Mouse (Mus musculus) large intestine, adult 2 months (tissue): Measurements from ENCODE around the gene Fgfbp3. TPM values are rescaled to one million over a fixed set of nuclear protein-coding genes. Genes with fewer than 3 reads are reported as not detected.
"Not testable (repeated sequence)": the region's sequence is repeated elsewhere in the genome, so short reads cannot be mapped to it uniquely, and the experiment has no call there.

Experiments used
- DNase-seq: peaks from one replicate; pipeline ENCODE4 v3.0.0-alpha.2; 2012; ENCODE audit warnings: low read depth, low spot score
- WGBS: fragments of 180-500 bp; shearing (Covaris S2); methylation state at CpG from one replicate; pipeline ENCODE4 v1.1.7; 2018; 5-methylcytosine and 5-hydroxymethylcytosine counted together
- polyA plus RNA-seq: library from polyadenylated mRNA; depleted of rRNA; stranded (reverse); fragments of >200 nt; gene quantifications from 2 replicates; pipeline ENCODE4 v1.2.3, GENCODE M21; 2012; rRNA removed

The Fgfbp3 gene
- polyA plus RNA-seq: 0.78 and 1.2 TPM in 2 replicates

DNA sequence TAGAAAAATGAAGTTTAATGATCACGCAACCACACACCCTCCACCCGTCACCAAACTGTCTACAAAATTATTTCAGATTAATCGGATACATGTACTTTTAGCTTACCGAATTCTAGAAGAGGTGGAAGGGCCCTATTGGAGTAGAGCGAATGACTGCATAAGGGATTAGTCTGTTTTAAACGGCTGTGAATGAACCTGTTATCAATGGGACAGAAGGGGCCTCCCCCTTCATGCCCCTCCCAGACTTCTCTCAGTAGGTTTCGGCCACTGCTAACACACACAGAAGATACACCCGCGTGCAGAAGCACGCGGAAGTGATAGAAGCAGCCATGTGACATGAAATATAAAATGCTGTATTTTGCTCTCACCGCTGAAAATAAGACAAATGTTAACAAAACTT lies at the start of gene Fgfbp3:
TSS of gene Fgfbp3 (minus strand) at position 150 of the 400 bp plus-strand sequence.
- DNase-seq: no peak
- 9% methylated on average over 12 of the region's 12 CpGs for WGBS

DNA sequence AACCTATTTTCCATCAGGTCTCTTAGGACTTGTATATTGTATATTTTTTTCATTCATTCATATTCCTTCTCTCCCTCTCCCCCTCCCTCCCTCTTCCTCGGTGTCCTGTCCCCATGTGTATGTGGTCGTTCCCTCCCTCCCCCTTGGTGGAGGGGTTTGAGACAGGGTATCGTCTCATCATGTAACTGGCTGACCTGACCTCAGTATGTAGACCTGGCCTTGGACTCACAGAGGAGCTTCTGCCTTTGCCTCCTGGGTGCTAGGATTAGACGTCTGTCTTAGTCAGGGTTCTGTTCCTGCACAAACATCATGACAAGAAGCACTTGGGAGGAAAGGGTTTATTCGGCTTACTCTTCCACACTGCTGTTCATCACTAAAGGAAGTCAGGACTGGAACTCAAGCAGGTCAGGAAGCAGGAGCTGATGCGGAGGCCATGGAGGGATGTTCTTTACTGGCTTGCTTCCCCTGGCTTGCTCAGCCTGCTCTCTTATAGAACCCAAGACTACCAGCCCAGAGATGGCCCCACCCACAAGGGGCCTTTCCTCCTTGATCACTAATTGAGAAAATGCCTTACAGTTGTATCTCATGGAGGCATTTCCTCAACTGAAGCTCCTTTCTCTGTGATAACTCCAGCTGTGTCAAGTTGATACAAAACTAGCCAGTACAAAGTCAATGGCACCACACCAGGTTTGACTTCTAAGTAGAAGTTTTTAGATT lies 43.3 kb upstream of the Fgfbp3 start:
- DNase-seq: not testable (repeated sequence)
- WGBS: 87% methylated on average over 6 of the region's 6 CpGs

DNA sequence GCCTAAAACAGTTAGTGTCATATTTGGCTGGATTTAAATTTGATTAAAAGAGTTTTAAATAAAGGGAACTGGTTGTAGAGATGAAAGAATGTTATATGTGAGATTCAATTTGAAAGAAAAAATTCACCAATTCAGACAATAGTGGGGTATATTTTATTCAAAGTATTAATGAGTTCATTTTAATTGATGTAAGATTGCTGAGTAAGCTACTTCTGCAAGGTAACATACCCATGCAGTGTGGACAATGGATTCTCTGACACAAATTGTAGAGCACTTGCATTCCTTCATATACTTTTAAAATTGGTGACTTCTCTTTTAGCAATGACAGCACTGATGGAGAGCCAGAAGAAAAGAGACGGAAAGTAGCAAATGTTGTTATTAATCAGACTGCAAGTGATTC lies 41.9 kb upstream of the Fgfbp3 start:
- 98% methylated on average over 1 of the region's 1 CpGs for WGBS

DNA sequence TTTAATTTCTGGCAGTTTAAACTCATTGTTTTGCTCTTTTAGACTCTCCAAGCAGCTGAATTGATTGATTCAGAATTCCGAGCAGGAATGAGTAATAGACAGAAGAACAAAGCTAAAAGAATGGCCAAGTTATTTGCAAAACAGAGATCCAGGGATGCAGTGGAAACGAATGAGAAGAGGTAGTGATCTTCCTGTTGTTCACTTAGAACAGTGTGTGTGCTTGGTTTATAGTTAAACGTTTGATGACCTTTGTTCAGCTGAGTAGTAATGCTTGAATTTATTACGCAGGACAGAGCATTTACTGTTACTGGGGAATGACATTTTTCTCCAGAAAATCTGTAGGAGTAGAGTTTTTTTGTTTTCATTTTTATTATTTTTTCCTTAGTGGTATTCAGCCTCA lies 38.9 kb upstream of the Fgfbp3 start:
- DNase-seq: no peak
- WGBS: 41% methylated on average over 4 of the region's 4 CpGs

More for the DNA sequence above, 41.9 kb upstream of the Fgfbp3 start:
- no peak for DNase-seq

DNA sequence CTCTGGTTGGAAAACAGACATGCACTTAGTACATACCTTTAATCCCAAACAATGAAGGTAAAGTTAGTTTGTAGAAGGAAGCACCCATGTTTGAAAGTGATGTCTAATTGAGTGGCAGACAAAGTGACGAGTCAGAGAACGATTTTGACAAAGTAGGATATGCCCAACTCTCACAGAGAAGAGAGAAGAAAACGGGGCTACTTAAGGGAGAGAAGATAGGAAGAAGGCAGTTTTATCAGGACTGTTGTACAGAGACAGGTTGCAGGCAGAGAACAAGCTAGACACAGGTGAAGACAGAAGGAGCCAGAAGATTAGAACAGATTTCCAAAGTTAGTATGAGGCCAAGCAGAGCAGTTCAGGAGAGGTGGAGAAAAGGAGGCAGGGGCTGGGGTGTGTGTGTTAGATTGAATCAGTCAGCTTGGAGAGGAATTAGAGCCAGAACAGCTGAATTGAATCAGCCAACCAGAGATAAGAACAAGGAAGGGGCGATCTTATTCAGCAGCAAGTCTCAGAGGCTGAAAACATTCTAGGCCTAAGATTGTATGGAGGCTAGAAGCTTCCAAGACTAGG lies 34.3 kb upstream of the Fgfbp3 start:
- WGBS: 80% methylated on average over 4 of the region's 4 CpGs
- no peak for DNase-seq

DNA sequence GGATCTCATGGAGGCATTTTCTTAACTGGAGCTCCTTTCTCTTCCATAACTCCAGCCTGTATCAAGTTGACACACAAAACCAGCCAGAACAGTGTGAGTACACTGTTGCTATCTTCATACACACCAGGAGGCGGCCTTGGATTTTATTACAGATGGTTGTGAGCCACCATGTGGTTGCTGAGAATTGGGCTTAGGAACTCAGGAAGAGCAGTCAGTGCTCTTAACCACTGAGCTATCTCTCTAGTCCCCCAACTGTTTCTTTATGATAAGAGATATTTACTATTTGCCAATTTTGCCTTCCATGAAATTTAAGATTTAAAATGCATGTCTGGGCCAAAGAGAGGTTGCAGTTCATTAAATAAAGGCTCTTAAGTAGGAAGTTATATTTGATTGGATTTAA lies 20.6 kb upstream of the Fgfbp3 start:
- DNase-seq: no peak
- 90% methylated on average over 1 of the region's 1 CpGs for WGBS

DNA sequence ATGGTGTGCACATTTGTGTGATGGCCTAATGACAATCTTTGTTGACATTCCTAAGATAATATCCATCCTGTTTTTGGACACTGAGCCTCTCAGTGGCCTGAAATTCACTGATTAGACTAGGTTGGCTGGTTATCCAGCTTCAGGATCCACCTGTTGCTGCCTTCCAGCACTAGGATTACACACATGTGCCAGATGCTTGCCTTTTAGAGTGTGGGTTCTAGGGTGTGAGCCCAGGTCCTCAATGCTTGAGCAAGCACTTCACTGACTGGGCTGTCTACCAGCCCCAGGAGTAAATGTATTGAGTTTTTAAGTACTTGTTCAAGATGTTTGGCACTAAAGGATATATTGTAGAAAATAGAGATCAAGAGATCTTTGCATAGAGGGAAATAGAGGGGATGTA lies 18.6 kb upstream of the Fgfbp3 start:
- no peak for DNase-seq

DNA sequence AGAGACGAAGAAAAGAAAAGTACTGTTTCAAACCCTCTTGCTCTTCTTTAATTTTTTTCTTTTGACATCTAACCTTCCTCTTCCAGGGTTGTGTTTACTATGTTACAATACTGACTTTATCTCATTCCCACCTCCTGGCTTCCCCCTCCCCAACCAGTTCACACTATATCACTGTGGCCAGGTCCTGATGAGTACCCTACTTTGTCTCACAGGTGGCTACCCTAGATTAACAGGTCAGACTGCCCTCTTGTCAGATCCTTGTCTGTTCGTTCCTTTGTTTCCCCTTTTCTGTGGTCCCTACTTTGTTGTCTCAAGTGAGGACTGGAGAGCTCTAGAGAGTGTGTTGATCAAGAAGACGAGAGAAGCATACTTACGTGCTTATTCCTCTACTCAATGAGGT lies 16.9 kb upstream of the Fgfbp3 start:
- 88% methylated on average over 4 of the region's 4 CpGs for WGBS
- DNase-seq: no peak

DNA sequence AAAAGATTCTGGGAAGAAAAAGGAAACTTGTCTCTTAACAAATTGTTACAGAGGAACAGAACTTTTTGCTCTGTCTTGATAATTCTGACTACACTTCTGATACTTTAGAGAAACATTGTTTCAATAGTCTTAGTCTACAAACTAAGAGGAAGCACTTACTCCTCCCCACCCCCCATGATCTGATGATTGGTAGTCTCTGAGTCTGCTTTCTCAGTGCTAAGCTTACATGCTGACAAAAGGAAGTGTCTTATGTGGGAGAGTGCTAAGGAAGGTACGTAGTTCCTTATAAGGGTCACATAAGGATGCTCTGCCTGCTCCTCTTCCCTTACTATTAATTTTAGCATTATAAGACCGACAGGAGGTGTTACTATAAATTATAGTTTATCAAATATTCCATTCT lies 13.2 kb upstream of the Fgfbp3 start:
- DNase-seq: no peak
- WGBS: 77% methylated on average over 2 of the region's 2 CpGs

DNA sequence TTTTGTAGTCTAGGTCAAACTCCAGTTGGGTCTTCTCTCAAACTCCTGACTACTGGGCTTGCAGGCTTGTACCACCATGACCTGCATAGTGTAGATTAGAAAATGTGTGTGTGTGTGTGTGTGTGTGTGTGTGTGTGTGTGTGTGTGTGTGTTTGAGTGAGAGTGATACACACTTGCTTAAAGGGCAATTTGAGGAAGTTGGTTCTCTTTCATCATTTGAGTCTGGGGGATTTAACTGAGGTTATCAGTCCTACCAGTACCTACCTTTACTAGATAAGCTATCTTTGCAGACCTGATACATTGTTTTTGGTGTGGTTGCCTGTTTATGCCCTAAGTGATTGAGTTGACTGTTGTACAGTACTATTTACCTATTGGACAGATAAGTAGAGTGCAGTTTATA lies 12.7 kb upstream of the Fgfbp3 start:
- DNase-seq: no peak

DNA sequence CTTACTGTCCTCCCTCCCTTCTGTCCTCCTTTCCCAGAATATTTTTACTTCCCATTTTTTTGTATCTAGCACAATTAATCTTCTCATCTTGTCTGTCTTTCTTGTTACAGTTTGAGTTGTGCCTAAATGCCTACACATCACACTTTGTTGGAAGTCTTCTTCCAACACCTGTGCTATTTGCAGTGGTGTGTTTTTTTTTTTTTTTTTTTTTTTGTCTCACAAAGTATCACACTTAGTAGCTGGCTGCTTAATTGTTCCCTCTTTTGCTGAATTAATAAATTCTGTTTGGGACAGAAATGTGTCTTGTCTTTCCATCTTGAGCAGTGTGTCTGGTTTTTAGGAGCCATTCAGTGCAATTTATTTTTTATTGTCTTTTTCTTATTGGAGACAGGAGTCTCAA lies 10.4 kb upstream of the Fgfbp3 start:
- no peak for DNase-seq

DNA sequence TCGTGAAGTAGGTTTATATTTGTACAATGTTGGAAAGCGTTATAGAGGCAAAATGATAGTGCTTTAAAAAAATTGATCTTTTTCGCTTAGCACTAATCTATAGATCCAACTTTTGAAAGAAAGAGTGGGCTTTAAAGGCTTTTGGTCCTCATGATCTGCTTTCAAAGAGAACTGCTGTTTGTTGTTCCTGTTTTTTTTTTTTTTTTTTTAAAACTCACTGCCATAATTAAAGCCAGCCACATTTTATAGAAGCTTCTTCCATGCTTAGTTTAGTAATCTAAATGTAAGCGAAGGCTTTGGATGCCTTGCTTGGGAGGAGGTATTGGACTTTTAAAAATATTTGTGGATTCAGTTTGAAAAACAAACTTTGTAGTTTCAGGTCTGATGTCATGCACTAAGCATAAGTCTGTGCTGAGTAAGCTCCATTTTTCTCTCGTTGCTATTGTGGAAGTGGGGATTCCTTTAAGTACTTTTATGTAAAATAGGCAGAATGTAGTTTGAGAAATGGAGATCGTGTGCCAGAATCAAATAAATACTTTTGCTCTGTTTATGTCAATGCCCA lies 8.5 kb upstream of the Fgfbp3 start:
- no peak for DNase-seq
- WGBS: 70% methylated on average over 6 of the region's 6 CpGs

DNA sequence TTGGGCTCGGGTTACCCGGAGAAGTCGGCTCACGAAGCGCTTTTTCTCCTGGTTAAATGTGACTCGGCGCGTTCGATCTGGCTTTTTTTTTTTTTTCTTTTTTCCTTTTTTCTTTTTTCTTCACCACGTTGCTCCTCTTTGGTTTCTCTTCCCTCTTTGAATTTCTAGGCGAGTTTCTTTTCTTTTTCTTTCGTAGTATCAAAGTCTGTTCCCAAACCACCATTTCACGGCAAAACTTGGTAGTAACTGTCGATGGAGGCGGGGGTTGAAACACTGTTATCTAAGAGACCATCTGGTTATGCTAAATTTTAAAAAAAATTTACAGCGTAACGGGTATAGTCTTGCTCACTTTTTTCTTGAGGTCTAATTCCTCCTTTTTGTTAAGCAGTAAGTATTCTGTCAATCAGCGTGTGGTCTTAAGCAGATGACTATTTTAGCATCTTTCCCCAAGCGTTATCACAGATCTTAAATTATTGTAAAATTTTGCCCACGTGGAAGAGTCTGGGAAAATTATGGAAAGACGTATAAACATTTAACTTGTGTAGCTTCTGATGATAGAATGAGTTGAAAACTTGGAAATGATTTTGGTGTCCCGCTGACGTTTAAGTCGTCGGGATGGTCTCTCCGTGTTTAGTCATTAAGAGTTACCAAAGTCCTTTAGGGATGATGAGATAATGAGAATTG lies 7.3 kb upstream of the Fgfbp3 start:
- 1% methylated on average over 26 of the region's 26 CpGs for WGBS

DNA sequence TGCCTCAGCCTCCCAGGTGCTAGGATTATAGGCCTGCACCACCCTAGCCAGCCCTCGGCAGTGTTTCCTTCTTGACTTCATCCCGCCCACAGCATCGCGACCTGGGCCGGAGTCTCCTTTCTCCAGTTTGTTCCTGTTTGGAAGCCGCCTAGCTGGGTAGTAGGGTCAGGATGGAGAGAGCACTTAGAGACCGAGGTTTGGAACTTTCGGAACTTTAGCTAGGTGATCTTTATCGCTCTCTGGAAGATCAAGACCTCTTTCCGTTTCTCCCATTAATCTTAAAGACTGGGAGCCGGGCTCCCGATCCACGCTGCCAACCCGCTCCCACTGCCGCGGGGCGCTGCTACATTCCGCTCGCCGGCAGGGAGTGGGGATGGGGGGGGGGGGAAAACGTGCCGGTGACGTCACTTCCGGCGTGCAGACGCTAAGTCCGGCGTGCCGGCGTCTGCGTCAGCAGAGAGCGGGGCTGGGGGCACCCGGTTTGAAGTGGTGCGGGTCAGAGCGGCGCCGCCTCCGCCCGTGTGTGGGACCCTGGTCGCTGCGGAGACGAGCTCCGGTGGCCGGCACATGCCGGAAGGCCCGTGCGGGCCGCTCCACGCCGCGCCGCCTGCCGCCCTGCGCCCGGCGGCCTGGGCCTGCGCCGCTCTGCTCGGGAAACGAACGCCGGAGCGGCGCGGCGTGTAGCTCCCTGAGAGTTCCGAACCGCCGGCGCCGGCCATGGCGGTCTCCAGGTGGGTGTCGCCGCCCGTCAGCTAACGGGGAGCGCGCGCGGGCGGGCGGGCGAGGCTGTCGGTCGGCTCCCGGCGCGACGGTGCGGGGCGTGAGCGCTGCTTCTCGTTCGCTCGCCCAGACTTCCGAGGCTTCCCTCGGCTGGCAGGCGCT lies 6.5 kb upstream of the Fgfbp3 start, which contains the start of gene Btaf1:
TSS of gene Btaf1 (plus strand) at position 409 of the 882 bp plus-strand sequence.
- under 1% methylated on average over 95 of the region's 98 CpGs for WGBS
- DNase-seq: peak; percentile 76

More for the DNA sequence above, 7.3 kb upstream of the Fgfbp3 start:
- no peak for DNase-seq

DNA sequence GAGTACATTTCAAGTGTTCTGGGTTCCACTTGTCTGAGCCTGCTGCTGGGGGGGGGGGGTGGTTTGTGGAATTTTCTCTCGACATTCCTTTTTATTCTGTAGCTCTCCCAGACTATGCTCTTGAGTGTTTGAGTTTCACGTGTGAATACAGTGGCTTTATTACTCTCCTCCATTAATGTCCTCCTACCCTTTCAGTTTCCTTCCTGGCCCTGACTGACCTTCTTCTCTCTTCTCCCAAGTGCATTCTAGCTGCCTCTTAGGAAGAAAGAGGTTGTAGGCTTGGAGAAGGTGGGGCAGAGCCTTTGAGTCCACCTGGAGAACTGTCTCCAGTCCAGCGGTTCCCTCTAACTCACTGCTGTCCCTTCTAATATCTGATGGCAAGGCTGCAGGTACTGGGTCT lies 3.5 kb upstream of the Fgfbp3 start:
- WGBS: 73% methylated on average over 3 of the region's 3 CpGs
- DNase-seq: no peak

DNA sequence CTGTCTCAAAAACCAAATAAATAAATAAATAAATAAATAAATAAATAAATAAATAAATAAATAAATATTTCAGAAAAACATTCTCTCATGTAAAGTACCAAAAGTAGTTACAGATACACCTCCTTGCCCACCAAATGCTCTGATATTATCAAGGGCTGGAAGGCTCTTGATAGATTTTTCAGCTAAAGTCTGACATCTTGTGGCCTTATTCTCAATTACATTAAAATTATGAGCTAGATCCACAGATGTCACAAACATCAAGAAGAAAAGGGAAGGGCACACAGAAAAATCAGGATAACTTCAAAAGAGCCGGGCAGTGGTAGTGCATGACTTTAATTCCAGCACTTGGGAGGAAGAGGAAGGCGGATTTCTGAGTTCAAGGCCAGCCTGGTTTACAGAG lies 2.6 kb upstream of the Fgfbp3 start:
- WGBS: 15% methylated on average over 2 of the region's 2 CpGs
- DNase-seq: no peak

DNA sequence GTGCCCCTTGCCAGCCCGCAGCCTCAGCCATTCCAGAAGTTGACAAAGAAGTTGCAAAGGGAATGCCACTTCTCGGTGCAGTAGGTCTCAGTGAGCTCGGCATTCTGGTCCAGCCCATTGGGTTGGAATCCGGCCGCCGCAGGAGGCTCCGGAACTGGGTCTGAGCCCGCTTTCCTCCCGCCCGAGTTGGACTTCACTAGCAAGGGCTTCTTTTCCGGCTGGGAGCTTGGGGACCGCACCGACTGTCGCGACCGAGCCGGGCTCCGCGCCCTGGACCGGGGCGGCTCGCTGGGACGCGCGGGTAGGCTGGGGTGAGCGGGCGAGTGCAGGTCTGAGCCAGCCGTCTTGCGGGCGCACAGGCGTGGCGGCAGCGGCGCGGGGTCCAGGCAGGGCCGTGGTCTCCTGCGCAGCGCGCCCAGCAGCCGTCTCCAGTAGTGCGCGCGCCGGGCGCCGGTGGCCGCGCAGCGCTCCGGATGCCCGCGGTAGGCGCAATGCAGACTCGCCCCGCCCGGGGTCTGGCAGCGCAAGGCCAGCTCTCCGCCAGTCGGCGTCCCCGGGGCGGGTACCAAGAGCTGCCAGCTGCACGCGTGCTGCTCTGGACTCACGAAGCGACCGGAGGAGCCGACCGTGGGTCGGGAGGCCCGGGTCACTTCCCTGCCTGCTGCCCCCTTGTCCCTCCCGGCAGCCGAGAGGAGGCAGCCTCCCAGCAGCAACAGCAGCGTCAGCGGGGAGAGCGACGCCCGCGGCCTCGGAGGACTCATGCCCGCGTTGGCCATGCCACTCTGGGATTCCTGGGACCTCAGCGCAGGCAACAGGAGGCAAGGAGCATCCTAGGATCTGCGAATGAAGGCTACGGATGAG lies 744 bp downstream of the Fgfbp3 start:
- WGBS: under 1% methylated on average over 85 of the region's 85 CpGs
- DNase-seq: no peak

DNA sequence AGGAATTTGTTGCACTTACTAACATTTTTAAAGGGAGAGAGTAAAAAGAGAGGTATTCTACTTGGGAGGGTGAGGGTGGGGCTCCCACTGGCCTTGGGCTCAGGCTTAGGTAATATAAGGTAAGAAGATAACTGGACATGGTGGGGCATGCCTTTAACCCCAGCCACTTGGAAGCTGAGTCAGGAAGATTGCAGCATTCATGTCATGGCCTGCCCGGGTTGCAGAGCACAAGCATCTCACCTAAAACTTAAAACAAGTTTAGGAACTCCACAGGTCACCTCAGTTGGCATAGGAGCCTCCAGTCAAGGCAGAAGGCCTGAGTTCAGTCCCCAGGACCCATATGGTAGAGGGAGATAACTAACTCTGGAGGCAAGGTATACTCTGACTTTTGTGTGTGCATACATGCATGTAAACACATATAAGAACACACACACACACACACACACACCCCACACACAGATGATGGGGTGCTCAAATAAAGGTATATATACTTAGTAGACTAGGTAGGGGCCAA lies 2.5 kb downstream of the Fgfbp3 start:
- WGBS: 85% methylated on average over 1 of the region's 1 CpGs
- no peak for DNase-seq

DNA sequence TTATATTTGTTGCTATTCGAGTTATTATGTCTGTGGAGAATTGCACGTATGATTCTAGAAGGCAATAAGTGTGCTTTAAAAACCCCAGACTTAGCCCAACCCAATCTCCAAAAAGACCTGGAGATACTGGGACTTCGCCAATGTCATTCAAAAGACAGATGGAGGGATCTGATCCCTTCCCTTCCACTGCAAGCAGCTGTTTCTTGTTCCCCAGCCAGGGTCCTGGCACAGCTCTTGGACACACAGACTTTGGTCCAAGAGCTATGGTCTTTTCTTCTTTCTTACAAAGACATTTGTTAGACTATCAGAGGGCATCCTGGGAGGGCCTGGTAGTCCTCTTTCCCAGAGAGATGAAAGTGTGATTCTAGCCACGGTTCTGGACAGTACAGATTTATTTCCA lies 3.2 kb downstream of the Fgfbp3 start:
- WGBS: 77% methylated on average over 4 of the region's 4 CpGs
- no peak for DNase-seq
